Mouse (Mus musculus): ENCODE measurements around the gene Dnajc13. TPM values are rescaled to one million over a fixed set of nuclear protein-coding genes. Genes with fewer than 3 reads are reported as not detected.

Gene Dnajc13
- polyA plus RNA-seq (2015; fragmentation: Illumina TruSeq; extraction: RNeasy Lipid Tissue Mini Kit (QIAGEN cat#74804); ENCODE audit: insufficient read depth, low replicate concordance) = 43.5 TPM

GRCm38 (mm10) chr9:104262823-104263352 is at the start of gene Dnajc13:
Gene Dnajc13 (minus strand): TSS chr9:104262930.

GRCm38 (mm10) chr9:104126833-104127232 is 135.9 kb downstream of the Dnajc13 start, which contains the start of gene Ackr4:
Gene Ackr4 (minus strand): TSS chr9:104126933.

Other genes with a start within 250 kb of the Dnajc13 start
- gene Gm28305, start 222.3 kb downstream of the Dnajc13 start, polyA plus RNA-seq (2015; fragmentation: Illumina TruSeq; extraction: RNeasy Lipid Tissue Mini Kit (QIAGEN cat#74804); ENCODE audit: insufficient read depth, low replicate concordance) = not detected
- 60.1 TPM for gene Uba5, start 199.8 kb downstream of the Dnajc13 start, polyA plus RNA-seq (2015; fragmentation: Illumina TruSeq; extraction: RNeasy Lipid Tissue Mini Kit (QIAGEN cat#74804); ENCODE audit: insufficient read depth, low replicate concordance)
- gene Acad11, start 199.6 kb downstream of the Dnajc13 start, polyA plus RNA-seq (2015; fragmentation: Illumina TruSeq; extraction: RNeasy Lipid Tissue Mini Kit (QIAGEN cat#74804); ENCODE audit: insufficient read depth, low replicate concordance) = 11.3 TPM
- gene Ackr4, start 136.0 kb downstream of the Dnajc13 start, polyA plus RNA-seq (2015; fragmentation: Illumina TruSeq; extraction: RNeasy Lipid Tissue Mini Kit (QIAGEN cat#74804); ENCODE audit: insufficient read depth, low replicate concordance) = 2.1 TPM
- gene Acpp, start 74.8 kb upstream of the Dnajc13 start, polyA plus RNA-seq (2015; fragmentation: Illumina TruSeq; extraction: RNeasy Lipid Tissue Mini Kit (QIAGEN cat#74804); ENCODE audit: insufficient read depth, low replicate concordance) = 4.0 TPM